Mouse (Mus musculus) forebrain, embryonic 16.5 days (tissue): Measurements from ENCODE around the gene Slc44a1. TPM values are rescaled to one million over a fixed set of nuclear protein-coding genes. Genes with fewer than 3 reads are reported as not detected.

ENCODE experiments used
- ATAC-seq: fragments of 200-750 bp; cut with Nextera tagmentation; 2 replicates; pipeline ENCODE4 v1.8.0; 2017; ENCODE audit warnings: mild to moderate bottlenecking, moderate library complexity
- H3K27ac ChIP-seq: fragments of 300-500 bp; sonication (generic); 2 replicates; pipeline ENCODE4 v1.5.1; 2014; ENCODE audit warnings: low read length, control low read depth
- H3K27me3 ChIP-seq: fragments of 300-500 bp; sonication (generic); replicated peaks from 2 replicates; pipeline ENCODE4 v1.6.1; 2014; ENCODE audit warnings: low read length; ENCODE audit not compliant: control insufficient read depth, insufficient read depth
- H3K36me3 ChIP-seq: fragments of 300-500 bp; sonication (generic); 2 replicates; pipeline ENCODE4 v1.6.1; 2014; ENCODE audit not compliant: control insufficient read depth, insufficient read depth
- H3K4me1 ChIP-seq: fragments of 300-500 bp; sonication (generic); replicated peaks from 2 replicates; pipeline ENCODE4 v1.6.1; 2014; ENCODE audit warnings: low read length; ENCODE audit not compliant: control insufficient read depth, insufficient read depth
- H3K4me2 ChIP-seq: fragments of 300-500 bp; sonication (generic); 2 replicates; pipeline ENCODE4 v1.6.1; 2014; ENCODE audit warnings: mild to moderate bottlenecking, low read length, control low read depth
- H3K4me3 ChIP-seq: fragments of 300-500 bp; sonication (generic); replicated peaks from 2 replicates; pipeline ENCODE4 v1.5.1; 2014; ENCODE audit warnings: mild to moderate bottlenecking, low read length, control low read depth
- H3K9ac ChIP-seq: fragments of 300-500 bp; sonication (generic); replicated peaks from 2 replicates; pipeline ENCODE4 v1.6.1; 2014; ENCODE audit warnings: low read depth, low read length, control low read depth
- H3K9me3 ChIP-seq: fragments of 300-500 bp; sonication (generic); 2 replicates; pipeline ENCODE4 v1.6.1; 2016; ENCODE audit warnings: low read length; ENCODE audit not compliant: control insufficient read depth
- WGBS: fragments of 180-500 bp; shearing (Covaris S2); extraction: QIAGEN DNeasy Blood & Tissue Kit; methylation state at CpG from one replicate; pipeline ENCODE4 v1.1.7; 2014; 5-methylcytosine and 5-hydroxymethylcytosine counted together
- polyA plus RNA-seq: library from polyadenylated mRNA; unstranded; fragments of >200 nt; fragmentation: Nextera tagmentation; extraction: Ambion mirVana; gene quantifications from 2 replicates; pipeline ENCODE4 v1.2.1, GENCODE M21; 2015

Slc44a1 gene
- polyA plus RNA-seq, 1 experiment from 2014 or later, result 13.7 TPM

DNA sequence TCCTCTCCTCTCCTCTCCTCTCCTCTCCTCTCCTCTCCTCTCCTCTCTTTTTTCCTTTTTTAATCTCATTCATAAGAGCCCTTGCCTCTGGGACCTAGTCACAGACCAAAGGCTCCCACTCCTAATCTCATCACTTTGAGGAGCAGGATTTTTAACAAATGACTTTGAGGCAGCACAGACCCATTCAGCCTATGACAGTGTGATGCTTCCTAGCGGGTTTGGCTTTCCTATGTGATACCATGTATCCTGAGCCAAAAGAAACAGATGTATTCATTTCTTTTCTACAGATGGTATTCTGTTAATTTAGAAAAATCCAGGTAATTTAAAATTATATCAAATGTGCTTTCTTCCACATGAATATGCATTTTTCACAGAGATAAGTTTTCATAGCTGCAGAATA, 183.5 kb downstream of the Slc44a1 start:
- Histone ChIP-seq H3K4me2 (no peak overlapping the region), H3K9me3 (no peaks in the 10 kb centered on the region), H3K27me3 (no peaks in the 10 kb centered on the region), H3K9ac (no peak overlapping the region), H3K4me1 (peaks cover 10% of the 10 kb centered on the region), H3K4me3 (no peak overlapping the region), H3K27ac (no peak overlapping the region), H3K36me3 (no peaks in the 10 kb centered on the region)
- peak; percentile 84 for ATAC-seq
- 64% methylated on average over 1 of the region's 1 CpGs for WGBS

- peaks cover 10% of the 10 kb centered on the region for H3K4me1 ChIP-seq
- no peaks in the 10 kb centered on the region for H3K9me3 ChIP-seq
- H3K27me3 ChIP-seq, result no peaks in the 10 kb centered on the region
- no peaks in the 10 kb centered on the region for H3K36me3 ChIP-seq
- no peak overlapping the region for H3K4me2 ChIP-seq
- no peak overlapping the region for H3K9ac ChIP-seq
- peak overlapping the region; percentile 42 for H3K27ac ChIP-seq
- ATAC-seq, result peak; percentile 41
- WGBS, result 23% methylated on average over 4 of the region's 4 CpGs
- H3K4me3 ChIP-seq, result no peak overlapping the region
These were observed 184.6 kb downstream of the Slc44a1 start for GRCm38 (mm10) chr4:53624816-53625215.

GRCm38 (mm10) chr4:53625263-53625662, 185.1 kb downstream of the Slc44a1 start:
- Histone ChIP-seq H3K4me2 (no peak overlapping the region), H3K9ac (no peak overlapping the region), H3K4me1 (peaks cover 11% of the 10 kb centered on the region), H3K36me3 (no peaks in the 10 kb centered on the region), H3K9me3 (no peaks in the 10 kb centered on the region), H3K27me3 (no peaks in the 10 kb centered on the region), H3K27ac (peak overlapping the region; percentile 42), H3K4me3 (no peak overlapping the region)
- peak; percentile 8; the same call in 1 of the 2 replicates for ATAC-seq
- 61% methylated on average over 3 of the region's 3 CpGs for WGBS

DNA sequence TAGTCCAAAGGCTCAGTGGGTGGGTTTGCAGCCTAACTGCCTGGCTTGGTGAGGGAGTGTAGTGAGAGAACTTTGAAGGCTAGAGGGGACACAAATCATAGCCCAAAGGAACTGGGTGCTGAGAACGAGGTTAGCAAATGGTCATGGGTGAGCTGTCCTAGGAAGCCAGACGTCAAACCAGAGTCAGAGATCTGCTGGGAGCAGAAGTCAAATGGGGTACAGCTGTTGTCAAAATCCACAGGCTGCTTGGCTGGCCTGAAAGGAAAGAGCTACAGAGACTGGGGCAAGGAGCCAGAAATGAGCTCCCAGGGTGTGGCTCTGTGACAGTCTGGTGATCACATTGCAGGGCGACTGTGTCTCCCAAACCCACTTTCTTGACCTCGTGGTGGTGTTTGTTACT, 188.7 kb downstream of the Slc44a1 start:
- no peaks in the 10 kb centered on the region for H3K9me3 ChIP-seq
- 60% methylated on average over 4 of the region's 4 CpGs for WGBS
- H3K27ac ChIP-seq, result no peak overlapping the region
- no peaks in the 10 kb centered on the region for H3K27me3 ChIP-seq
- no peak overlapping the region for H3K9ac ChIP-seq
- H3K4me3 ChIP-seq, result no peak overlapping the region
- no peak overlapping the region for H3K4me2 ChIP-seq
- no peaks in the 10 kb centered on the region for H3K36me3 ChIP-seq
- ATAC-seq, result no peak
- peaks cover 30% of the 10 kb centered on the region for H3K4me1 ChIP-seq

GRCm38 (mm10) chr4:53630963-53631315, 190.7 kb downstream of the Slc44a1 start:
- Histone ChIP-seq H3K4me3 (peak overlapping the region; percentile 89), H3K27ac (peak overlapping the region; percentile 91), H3K4me1 (peaks cover 35% of the 10 kb centered on the region), H3K27me3 (no peaks in the 10 kb centered on the region), H3K4me2 (peak overlapping the region; percentile 75), H3K9ac (peak overlapping the region; percentile 77), H3K36me3 (no peaks in the 10 kb centered on the region), H3K9me3 (no peaks in the 10 kb centered on the region)
- peak; percentile 61 for ATAC-seq
- 2% methylated on average over 12 of the region's 12 CpGs for WGBS

GRCm38 (mm10) chr4:53631316-53632010, 191.2 kb downstream of the Slc44a1 start, which contains the start of gene Fsd1l:
Gene Fsd1l (plus strand): TSS chr4:53631471.
- Histone ChIP-seq H3K4me2 (peak within 1 kb of the TSS; percentile 75), H3K36me3 (no peaks in the 10 kb centered on the region), H3K9ac (peak within 1 kb of the TSS; percentile 77), H3K4me1 (peaks cover 39% of the 10 kb centered on the region), H3K27ac (peak within 1 kb of the TSS; percentile 91), H3K9me3 (no peaks in the 10 kb centered on the region), H3K27me3 (no peaks in the 10 kb centered on the region), H3K4me3 (peak within 1 kb of the TSS; percentile 89)
- peak; percentile 92 for ATAC-seq
- under 1% methylated on average over 69 of the region's 88 CpGs for whole genome bisulfite sequencing

GRCm38 (mm10) chr4:53632011-53632349, 191.8 kb downstream of the Slc44a1 start:
- H3K36me3 ChIP-seq, result no peaks in the 10 kb centered on the region
- peak overlapping the region; percentile 91 for H3K27ac ChIP-seq
- H3K4me3 ChIP-seq, result peak overlapping the region; percentile 89
- H3K27me3 ChIP-seq, result no peaks in the 10 kb centered on the region
- no peaks in the 10 kb centered on the region for H3K9me3 ChIP-seq
- WGBS, result 0% methylated on average over 5 of the region's 5 CpGs
- H3K4me1 ChIP-seq, result peaks cover 44% of the 10 kb centered on the region
- H3K9ac ChIP-seq, result peak overlapping the region; percentile 77
- no peak for ATAC-seq
- H3K4me2 ChIP-seq, result peak overlapping the region; percentile 75

GRCm38 (mm10) chr4:53635336-53635735, 195.1 kb downstream of the Slc44a1 start:
- WGBS, result 17% methylated on average over 3 of the region's 3 CpGs
- peaks cover 60% of the 10 kb centered on the region for H3K4me1 ChIP-seq
- no peak overlapping the region for H3K9ac ChIP-seq
- no peaks in the 10 kb centered on the region for H3K9me3 ChIP-seq
- H3K27ac ChIP-seq, result no peak overlapping the region
- no peak for ATAC-seq
- H3K4me2 ChIP-seq, result peak overlapping the region; percentile 13; the same call in 1 of the 2 replicates
- H3K4me3 ChIP-seq, result no peak overlapping the region
- H3K27me3 ChIP-seq, result no peaks in the 10 kb centered on the region
- no peaks in the 10 kb centered on the region for H3K36me3 ChIP-seq

DNA sequence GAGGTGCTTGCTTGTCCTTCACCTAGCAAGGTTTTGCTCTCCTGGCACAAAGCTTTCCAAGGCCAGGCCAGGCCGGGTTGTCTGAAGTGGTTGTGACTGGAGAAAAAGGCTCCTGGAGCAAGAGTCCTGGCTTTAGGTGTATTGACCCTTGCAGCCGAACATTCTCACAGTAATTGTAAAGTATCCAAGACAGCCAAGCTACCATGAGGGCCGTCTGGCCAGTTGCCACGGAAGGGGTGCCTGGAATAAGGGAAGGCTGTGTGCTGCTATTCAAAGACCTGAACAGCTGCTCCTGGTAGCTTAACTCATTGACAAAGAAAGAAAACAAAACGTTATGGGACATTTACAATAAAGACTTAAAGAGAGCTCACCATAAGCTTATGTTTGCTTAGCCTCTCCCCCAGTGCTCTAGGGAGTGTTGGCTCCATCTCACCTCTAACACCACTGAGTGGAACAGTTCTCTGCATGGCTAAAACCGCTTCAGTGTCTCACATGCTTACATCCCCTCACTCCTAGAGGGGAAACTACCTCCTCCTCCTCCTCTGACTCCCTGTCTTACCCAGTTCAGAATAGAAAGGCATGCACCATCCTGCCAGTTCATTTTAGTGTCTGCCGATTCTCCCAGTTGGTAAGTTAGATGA, 197.2 kb downstream of the Slc44a1 start:
- 0 out of 2 replicates have a peak overlapping the region, but pooled peaks have one; percentile 19 for H3K27ac ChIP-seq
- peak; percentile 72; the same call in 1 of the 2 replicates for ATAC-seq
- WGBS, result 25% methylated on average over 7 of the region's 7 CpGs

More for the DNA sequence above, 197.2 kb downstream of the Slc44a1 start:
- Histone ChIP-seq H3K4me2 (no peak overlapping the region), H3K9me3 (peaks cover 2% of the 10 kb centered on the region; the same call in 1 of the 2 replicates), H3K9ac (no peak overlapping the region), H3K27me3 (no peaks in the 10 kb centered on the region), H3K36me3 (peaks cover 5% of the 10 kb centered on the region; the same call in 1 of the 2 replicates), H3K4me1 (peaks cover 56% of the 10 kb centered on the region), H3K4me3 (no peak overlapping the region)
